Mouse (Mus musculus): ENCODE data around the gene Insrr.

DNA sequence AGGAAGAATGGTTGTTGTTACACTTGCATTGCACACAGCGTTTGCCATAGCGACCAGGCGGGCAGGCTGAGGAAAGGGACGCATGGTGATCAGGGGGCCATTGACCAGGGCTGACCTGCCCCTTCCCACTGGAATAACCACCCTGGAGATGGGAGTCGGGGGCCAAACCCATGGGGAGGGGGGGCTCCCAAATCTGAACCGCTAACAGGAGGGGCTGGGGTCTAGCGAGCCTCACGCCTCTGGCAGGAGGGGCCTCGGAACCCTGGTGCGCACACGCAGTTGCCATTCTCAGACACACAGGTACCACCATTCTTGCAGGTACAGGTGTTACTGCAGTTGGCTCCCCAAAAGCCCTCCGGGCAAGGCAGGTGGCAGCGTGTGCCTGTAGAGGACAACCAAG is 42.9 kb upstream of the Insrr start:
- TF ChIP-seq NANOG (IDR thresholded peaks at IDR 0.05; ENCODE audit: borderline replicate concordance, low read length) (no peak), CTCF (conservative IDR thresholded peaks at IDR 0.05; ENCODE audit: low read length) (no peak)

Data from E14TG2a.4 (cell line).